Mouse (Mus musculus) layer of hippocampus, adult 11-12 months (tissue): ENCODE data around the gene Spats2.

Experiments used
- DNase-seq: peaks from one replicate; pipeline ENCODE4 v3.0.0; 2022; ENCODE audit warnings: low spot score

Spats2 gene

DNA sequence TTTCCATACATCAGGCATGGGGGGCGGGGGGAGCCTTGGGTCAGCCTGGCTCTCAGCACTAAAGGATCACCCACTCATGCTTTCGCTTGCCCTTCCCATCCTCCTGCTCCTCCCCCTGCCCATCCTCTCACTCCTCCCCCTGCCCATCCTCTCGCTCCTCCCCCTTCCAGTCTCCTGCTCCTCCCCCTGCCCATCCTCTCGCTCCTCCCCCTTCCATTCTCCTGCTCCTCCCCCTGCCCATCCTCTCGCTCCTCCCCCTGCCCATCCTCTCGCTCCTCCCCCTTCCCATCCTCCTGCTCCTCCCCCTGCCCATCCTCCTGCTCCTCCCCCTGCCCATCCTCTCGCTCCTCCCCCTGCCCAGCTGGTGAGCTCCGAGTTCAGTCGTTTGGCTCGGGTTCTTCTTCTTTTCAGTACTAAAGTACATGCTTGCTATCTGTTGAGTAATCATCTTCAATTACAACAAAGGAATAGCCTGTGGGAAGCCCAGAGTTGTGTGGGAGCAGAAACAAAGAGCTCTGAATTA lies 134.1 kb downstream of the Spats2 start:
- DNase-seq = peak; percentile 67

DNA sequence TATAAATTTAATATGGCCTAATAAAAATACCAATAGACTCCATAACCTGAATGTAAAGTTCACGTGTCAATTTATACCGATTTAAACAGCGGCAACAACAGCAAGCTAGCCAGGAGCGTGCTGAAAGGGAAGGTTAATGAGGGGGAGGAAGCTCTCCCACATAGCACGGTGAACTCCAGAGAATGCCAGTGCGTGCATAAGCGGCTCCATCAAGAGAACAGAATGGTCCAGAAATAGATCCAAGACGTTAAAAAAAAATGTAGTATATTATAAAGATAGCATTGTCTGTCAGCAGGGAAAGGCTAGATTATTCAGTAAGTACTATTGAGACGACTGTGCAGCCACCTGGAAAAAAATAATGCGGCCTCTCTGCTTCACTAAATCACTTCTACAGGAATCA lies 137.0 kb downstream of the Spats2 start:
- no peak for DNase-seq
